Mouse (Mus musculus) kidney, adult 2 months (tissue): Measurements from ENCODE around the gene Rab3ip.

ENCODE experiments used
- CTCF ChIP-seq: fragments of 200-500 bp; conservative IDR thresholded peaks from 2 replicates; pipeline ENCODE4 v1.5.1; 2011; ENCODE audit warnings: low read depth, mild to moderate bottlenecking, control low read depth, low read length, moderate library complexity, mixed read lengths; ENCODE audit not compliant: insufficient read depth, insufficient read length
- POLR2A ChIP-seq: fragments of 200-500 bp; IDR thresholded peaks from one replicate; pipeline ENCODE4 v1.6.1; 2011; ENCODE audit warnings: low read depth, low read length, control low read depth

DNA sequence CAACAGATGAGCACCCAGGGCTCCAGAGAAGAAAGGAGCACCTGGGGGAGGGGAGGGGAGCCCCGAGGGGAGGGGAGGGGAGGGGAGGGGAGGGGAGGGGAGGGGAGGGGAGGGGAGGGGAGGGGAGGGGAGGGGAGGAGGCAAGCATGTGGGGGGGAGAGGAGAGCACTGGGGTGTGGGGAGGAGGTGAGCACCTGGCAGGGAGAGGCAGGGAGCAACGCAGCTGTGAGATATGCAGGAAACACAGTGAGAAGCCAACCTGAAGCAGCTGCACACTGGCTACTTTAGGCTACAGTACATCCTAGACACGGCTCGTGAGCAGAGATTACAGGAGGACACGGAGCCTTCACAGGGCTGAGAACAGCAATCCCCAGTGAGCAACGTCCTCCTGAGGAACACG lies 19.6 kb downstream of the Rab3ip start:
- TF ChIP-seq CTCF (no peak), POLR2A (no peak)
